Mouse (Mus musculus) brain, embryonic 14.5 days (tissue): Measurements from ENCODE around the gene Phyhipl.

Source experiments
- CTCF ChIP-seq: fragments of 200-500 bp; IDR thresholded peaks from 2 replicates; pipeline ENCODE4 v1.5.1; 2012; ENCODE audit warnings: inconsistent platforms, mild to moderate bottlenecking, moderate library complexity, borderline replicate concordance; ENCODE audit not compliant: insufficient read depth, insufficient read length; ENCODE audit errors: extremely low read depth
- POLR2A ChIP-seq: fragments of 200-500 bp; IDR thresholded peaks from 2 replicates; pipeline ENCODE4 v1.6.1; 2012; ENCODE audit warnings: mild to moderate bottlenecking, inconsistent platforms, borderline replicate concordance; ENCODE audit not compliant: poor library complexity, insufficient read depth, insufficient read length, severe bottlenecking; ENCODE audit errors: extremely low read depth

DNA sequence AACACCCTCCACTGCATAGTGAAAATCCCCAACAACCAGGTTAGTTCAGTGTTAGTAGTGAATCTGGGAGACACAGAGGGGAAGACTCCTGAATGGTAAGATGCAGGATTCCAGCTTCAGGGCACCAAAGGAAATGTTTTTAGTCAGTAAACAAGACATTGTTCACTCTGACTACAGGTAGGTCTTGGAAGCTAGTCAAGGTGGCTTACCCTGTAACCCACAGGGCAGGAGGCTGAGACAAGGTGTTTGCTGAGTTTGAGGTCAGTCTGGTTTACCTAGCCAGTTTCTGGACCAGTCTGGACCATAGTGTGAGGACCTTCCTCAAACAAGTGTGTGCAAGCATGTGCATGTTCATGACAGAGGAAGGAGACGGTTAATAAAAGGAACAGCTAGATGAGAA lies 22.2 kb upstream of the Phyhipl start:
- no peak for TF ChIP-seq POLR2A
- TF ChIP-seq CTCF, result no peak
